Mouse (Mus musculus): ENCODE data around the gene Pomt1.

- no peak for TF ChIP-seq ZNF384 (IDR thresholded peaks at IDR 0.05; ENCODE audit: low read depth, low read length)
- TF ChIP-seq MAFK (IDR thresholded peaks at IDR 0.05; ENCODE audit: insufficient read depth, low read depth, low read length) = no peak
- no peak for TF ChIP-seq ZC3H11A (IDR thresholded peaks at IDR 0.05; ENCODE audit: borderline replicate concordance, low read depth, low read length)
- TF ChIP-seq HCFC1 (IDR thresholded peaks at IDR 0.05; ENCODE audit: borderline replicate concordance, insufficient read depth, low read length) = no peak
These were observed 16.4 kb upstream of the Pomt1 start for GRCm38 (mm10) chr2:32220021-32220420.
